Mouse (Mus musculus): ENCODE data around the gene Hypk.
A peak's percentile ranks its signal among the peaks of the same experiment; 100 is the strongest.
"Not testable (repeated sequence)": the region's sequence is repeated elsewhere in the genome, so short reads cannot be mapped to it uniquely, and the experiment has no call there.

Hypk gene

GRCm38 (mm10) chr2:121448739-121449535 lies 4.2 kb upstream of the Hypk start, which contains the start of gene Serf2:
Serf2 (plus strand) TSS chr2:121449195.
- peak; percentile 99 for DNase-seq

- no peak for DNase-seq
Measured at GRCm38 (mm10) chr2:121449545-121450011, 3.5 kb upstream of the Hypk start.

- no peak for DNase-seq
Measured at GRCm38 (mm10) chr2:121450093-121450492, 3.0 kb upstream of the Hypk start.

GRCm38 (mm10) chr2:121452361-121452760 lies 729 bp upstream of the Hypk start:
- no peak for DNase-seq

GRCm38 (mm10) chr2:121453917-121454316 lies 827 bp downstream of the Hypk start:
- no peak for DNase-seq

GRCm38 (mm10) chr2:121455534-121455933 lies 2.4 kb downstream of the Hypk start:
- no peak for DNase-seq

GRCm38 (mm10) chr2:121456692-121457642 lies 3.9 kb downstream of the Hypk start, which contains the start of gene Serinc4:
Serinc4 (minus strand) TSS chr2:121456781.
- peak; percentile 88 for DNase-seq

- DNase-seq, result no peak
Measured at GRCm38 (mm10) chr2:121460071-121460470, 7.0 kb downstream of the Hypk start.

GRCm38 (mm10) chr2:121468982-121469381 lies 15.9 kb downstream of the Hypk start:
- DNase-seq, result not testable (repeated sequence)

GRCm38 (mm10) chr2:121472783-121473182 lies 19.7 kb downstream of the Hypk start:
- not testable (repeated sequence) for DNase-seq

- peak; percentile 74 for DNase-seq
Measured at GRCm38 (mm10) chr2:121473301-121474179, 20.4 kb downstream of the Hypk start, which contains the start of gene Mfap1b. Mfap1b (minus strand) TSS chr2:121474067.

- no peak for DNase-seq
Measured at GRCm38 (mm10) chr2:121474180-121474535, 21.1 kb downstream of the Hypk start.

GRCm38 (mm10) chr2:121475306-121475705 lies 22.2 kb downstream of the Hypk start:
- DNase-seq, result not testable (repeated sequence)

GRCm38 (mm10) chr2:121477491-121478266 lies 24.6 kb downstream of the Hypk start:
- DNase-seq, result no peak

- DNase-seq, result peak; percentile 42
Measured at GRCm38 (mm10) chr2:121480498-121480897, 27.4 kb downstream of the Hypk start.

- not testable (repeated sequence) for DNase-seq
Measured at GRCm38 (mm10) chr2:121480916-121481315, 27.8 kb downstream of the Hypk start.

- no peak for DNase-seq
Measured at GRCm38 (mm10) chr2:121483576-121483975, 30.5 kb downstream of the Hypk start.

GRCm38 (mm10) chr2:121484403-121484802 lies 31.3 kb downstream of the Hypk start:
- DNase-seq, result not testable (repeated sequence)

GRCm38 (mm10) chr2:121501550-121501949 lies 48.5 kb downstream of the Hypk start:
- DNase-seq, result not testable (repeated sequence)

GRCm38 (mm10) chr2:121505942-121506882 lies 53.1 kb downstream of the Hypk start, which contains the start of the genes Mfap1a and Wdr76:
Mfap1a (minus strand) TSS chr2:121506665.
Wdr76 (plus strand) TSS chr2:121506723.
- DNase-seq, result peak; percentile 83
